Mouse (Mus musculus) liver, adult (tissue): ENCODE results near the gene S100a10.

ENCODE experiments used
- GATA4 ChIP-seq: IDR thresholded peaks from 2 replicates; pipeline ENCODE4 v1.6.1; 2014; ENCODE audit warnings: mild to moderate bottlenecking, low read length; ENCODE audit not compliant: insufficient replicate concordance

Gene S100a10

DNA sequence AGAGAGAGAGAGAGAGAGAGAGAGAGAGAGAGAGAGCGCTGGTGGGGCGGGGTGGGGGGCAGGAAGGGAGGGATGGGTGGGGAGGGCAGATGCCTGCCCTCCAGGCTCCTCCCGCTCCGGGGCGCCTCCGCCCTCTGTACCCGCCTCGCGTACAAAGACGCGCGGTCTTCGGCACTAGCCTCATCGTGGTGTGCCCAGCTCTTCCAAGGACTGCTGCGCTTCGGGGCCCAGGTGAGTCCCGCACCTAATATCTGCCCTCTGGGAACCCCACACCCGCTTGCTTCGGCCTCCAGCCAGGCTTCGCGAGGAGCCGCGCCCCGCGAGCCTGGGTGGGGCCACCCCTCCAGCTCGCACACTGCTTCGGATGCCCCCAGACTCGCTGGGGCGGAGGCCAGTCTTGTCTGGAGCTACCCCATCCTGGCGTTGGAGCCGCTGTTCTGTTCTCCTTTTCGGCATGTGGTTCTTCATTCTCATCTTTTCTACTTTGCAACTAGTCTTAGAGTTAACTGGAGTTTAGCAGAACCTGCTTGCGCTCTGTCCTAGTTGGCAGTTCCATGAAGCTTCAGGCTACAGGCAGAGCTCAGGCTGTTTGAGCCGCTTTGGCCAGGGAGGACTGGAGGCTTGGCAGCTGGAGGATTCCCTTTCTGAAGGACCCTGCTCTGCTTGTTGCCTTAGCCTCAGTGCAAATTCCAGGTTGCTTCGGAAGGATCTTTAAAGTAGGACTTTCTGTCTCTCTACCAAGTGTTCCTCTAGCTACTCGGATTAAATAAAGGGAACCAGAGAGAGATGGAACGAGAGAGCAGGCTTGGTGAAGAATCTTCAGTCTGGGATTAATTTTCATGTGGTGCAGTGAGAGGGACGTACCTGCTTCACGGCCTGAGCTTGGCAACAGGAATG lies at the start of gene S100a10:
TSS of gene S100a10 (plus strand) at position 100 of the 897 bp plus-strand sequence.
- TF ChIP-seq GATA4 = peak; percentile 10; the same call in 1 of the 2 replicates

DNA sequence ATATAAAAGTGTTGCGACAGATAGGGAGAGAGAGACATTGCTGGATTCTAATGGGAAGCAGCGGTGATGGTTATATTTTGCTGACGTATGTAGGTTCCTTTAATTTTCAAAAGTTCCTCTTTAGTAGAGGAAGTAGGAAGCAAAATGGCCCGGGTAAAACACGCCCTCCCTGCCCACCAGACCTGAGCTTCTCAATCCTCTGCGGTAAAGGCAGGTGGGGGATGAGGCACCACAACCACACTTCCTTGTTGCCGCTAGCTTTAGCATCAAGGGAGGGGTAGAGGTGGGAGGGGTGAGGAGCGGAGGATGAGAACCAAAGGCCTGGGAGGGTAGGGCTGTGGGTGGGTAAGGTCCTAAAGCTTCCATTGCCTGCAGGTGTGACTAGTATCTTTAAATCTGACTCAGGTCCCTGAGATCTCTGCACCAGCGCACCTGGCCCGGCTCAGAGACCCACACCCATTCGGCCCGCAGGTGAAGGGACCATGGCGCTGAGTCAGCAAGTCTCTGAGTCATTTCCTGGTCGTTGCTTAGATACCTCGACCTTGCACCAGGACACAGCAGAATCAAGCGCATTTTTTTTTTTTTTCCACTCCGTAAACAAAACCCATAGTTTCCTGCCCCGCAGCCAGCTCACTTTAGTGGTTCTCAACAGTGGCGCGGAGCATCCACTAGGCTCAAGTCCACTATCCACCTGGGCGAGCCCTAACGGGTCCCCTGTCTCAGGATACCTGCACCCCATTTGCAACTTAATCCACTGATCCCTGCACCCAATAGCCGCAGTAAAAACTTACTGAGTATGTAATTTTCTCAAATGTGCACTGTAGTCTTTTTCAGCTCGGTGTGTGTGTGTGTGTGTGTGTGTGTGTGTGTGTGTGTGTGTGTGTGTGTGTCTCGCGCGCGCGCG lies 48.7 kb upstream of the S100a10 start:
- no peak for TF ChIP-seq GATA4

DNA sequence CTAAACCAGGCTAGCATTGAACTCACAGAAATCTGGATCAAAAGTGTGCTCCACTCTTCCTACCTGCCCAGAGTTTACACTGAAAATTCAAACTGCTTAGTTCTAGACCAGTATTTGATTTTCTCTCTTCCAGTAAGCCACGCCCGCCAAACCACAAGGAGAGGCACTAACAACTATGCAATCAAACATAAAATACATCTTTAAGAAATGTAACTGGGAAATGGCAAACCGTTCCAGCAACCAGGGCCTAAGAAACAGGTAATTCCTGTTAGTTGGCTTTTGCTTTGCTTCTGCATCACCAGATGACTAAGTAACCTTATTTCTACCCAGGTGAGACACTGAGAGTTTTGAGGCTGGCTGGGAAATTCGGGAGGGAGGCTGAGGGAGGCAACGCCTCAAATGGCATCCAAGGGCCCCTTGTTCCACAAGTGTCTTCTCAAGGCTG lies 48.0 kb upstream of the S100a10 start:
- TF ChIP-seq GATA4 = no peak

DNA sequence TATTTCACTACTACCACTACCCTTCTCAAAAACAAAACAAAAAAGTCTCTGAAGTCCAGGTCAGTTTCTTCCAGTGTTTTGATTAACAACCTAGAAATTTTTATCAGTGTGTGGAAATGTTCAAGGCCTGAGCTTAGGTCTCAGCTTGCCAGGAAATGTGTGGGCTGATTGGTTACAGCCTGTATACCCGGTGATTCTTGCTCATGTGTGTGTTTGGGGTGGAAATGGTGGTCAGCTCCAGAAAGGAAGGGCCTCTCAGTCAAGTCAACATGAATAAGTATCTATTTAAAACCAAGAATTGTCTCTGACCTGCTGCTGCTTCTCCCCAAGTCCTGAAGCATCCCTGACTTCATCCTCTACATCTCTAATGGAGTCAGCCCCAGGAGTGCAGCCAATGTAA lies 45.6 kb upstream of the S100a10 start:
- no peak for TF ChIP-seq GATA4

DNA sequence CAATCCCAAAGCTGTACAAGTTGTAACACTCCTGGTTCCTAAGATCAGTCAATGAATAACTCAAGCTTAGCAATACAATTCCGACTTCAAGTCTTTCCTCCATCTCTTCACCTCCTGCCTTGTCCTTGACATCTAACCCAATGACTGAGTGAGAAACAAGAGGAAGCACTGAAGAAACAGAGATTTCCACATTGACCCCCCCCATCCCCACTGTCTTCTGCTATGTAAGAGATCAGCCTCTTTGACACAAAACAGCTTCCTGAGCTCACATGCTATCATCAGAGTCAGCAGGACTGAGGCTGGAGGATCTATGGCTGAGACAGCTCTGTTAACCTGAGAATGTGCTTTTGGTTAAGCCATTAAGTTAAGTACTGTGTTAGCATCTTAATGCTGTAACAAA lies 43.8 kb upstream of the S100a10 start:
- no peak for TF ChIP-seq GATA4

DNA sequence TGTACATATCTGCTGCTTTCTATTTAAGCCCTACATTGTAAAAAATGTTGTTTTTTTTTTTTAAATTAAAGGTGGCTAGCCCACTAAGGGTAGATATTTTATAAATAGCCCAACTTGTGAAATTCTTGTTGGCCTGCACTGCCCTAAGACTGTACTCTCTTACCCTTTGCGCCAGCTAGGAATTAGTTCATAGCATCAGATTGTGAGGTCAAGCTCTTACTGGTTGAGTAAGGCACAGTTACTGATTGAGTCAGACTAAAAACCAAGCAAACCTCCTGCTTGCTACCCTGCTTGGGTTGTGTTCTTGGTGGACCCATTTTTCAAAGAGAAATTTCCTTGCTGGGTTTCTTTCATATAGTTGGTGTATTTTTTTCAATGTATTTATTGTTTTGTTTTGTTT lies 43.1 kb upstream of the S100a10 start:
- no peak for TF ChIP-seq GATA4

DNA sequence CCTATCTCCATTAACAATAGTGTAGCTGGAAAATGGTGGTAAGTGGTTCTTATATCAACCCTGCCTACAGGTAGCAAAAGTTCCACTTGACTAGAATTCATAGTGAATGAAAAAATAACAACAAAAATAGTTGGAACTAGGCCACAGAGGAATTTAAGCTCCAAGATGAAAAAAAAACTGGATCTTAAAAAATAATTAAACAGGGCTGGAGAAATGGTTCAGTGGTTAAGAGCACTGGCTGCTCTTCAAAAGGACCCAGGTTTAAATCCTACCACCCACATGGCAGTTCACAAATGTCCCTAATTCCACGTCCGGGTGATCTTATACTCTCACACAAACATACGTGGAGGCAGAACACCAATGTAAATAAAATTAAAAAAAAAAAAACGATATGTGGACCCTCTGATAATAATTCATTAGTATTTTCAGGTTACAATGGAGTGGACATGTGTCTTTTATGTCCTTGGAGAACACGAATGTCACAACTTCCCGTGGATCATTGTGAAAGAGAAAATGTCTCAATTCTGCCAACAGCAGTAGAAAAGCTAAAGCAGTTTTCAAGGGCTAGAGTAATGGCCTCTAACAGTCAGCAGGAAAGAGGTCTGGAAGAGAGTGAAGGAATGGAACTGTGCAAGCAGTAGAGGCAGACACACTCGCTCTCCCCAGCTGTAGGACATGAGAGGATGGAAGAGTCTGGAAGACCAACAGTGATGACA lies 42.3 kb upstream of the S100a10 start:
- TF ChIP-seq GATA4 = no peak

DNA sequence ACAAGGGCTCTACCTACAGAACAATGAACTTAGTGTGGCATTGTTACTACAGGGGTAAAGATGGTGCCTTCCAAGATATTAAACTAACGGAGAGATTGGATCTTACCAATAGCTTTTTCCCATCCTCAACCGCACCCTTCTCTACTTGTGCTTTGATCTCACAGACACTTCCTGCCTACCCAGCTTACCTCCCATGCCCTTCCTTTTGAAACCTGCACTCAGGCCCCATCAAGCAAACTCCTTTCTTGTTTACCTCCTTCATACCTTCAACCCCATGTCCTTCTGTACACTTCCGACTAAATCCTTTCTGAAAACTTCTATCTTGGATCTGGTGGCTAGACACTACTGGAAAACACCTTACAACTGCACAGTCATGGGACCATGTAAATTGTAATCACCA lies 40.3 kb upstream of the S100a10 start:
- no peak for TF ChIP-seq GATA4

DNA sequence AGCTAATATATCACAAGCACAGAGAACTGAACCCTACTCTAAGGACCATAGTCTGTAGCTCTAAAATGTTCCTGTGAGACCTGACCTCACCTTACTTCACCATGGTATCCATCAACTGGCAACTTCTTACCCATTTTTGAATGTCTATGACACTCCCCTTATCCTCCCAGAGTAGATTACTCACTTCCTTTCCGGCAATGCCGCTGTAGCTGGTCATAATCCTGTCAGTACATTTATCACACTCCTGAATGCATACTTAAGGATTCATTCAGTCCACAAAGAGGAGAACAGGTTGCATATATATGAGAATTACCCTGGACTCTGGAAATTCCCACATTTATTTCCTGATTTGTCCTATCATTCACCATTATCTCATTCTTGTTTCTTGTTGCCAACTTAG lies 37.5 kb upstream of the S100a10 start:
- no peak for TF ChIP-seq GATA4

DNA sequence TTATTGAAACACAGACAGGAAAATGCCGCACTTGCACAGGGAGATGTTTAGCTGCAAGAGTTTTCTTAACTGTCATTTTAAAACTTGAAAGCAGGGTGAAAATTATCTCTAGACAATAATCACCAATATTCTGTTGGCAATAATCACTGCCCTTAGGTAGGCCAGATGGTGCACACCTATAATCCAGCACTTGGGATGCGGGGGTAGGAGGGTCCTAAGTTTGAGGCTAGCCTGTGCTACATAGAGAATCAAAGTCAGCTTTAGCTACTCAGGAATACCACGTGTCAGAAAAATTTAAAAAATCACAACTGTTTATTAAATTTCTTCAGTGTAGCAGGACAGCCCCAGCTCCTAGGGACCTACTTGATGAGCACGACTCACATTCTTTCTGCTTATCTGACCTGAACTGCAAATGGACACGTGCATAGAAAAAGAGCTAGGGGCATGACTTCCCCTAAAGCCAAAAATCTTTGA lies 35.0 kb upstream of the S100a10 start:
- TF ChIP-seq GATA4 = no peak

DNA sequence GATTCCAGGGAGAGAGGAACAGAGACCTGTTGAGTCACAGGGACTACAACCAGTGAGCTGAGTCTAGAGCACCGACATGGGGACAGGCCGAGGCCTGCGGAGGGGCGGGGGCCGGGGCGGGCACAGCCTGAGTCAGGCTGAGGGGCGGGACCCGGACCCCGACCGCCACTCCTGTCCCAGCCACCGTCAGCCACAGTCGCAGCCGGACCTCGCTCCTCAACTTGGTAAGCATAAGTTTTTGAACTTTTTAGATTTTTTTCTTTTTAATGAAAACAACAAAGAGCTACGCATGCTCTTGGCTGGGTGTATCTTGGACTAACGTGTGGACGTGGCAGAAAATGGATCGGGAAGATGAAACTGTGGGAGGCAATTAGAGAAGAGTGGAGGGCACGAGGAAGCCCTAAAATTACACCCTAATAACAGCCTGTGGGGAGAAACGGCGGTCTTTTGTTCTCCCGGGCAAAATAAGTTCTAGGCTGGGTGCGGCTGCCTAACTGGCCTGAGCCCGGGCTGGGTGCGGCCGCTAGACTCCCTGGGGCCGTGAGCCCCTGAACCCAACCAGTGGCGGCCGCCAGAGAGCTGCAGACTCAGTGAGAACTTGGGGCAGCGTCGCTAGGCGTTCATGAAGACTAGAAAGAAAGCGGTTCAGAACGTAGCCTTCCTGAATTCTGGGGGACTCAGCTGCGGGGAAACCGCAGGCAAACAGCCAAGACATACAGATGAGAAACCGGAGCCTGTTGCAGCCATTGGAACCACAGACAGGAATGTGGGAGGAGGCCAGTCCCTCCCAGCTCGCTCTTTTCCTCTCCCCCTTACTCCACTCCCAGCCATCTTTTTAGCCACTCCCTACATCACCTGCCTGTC lies 34.3 kb upstream of the S100a10 start, which contains the start of gene S100a11:
TSS of gene S100a11 (plus strand) at position 159 of the 864 bp plus-strand sequence.
- TF ChIP-seq GATA4 = no peak

DNA sequence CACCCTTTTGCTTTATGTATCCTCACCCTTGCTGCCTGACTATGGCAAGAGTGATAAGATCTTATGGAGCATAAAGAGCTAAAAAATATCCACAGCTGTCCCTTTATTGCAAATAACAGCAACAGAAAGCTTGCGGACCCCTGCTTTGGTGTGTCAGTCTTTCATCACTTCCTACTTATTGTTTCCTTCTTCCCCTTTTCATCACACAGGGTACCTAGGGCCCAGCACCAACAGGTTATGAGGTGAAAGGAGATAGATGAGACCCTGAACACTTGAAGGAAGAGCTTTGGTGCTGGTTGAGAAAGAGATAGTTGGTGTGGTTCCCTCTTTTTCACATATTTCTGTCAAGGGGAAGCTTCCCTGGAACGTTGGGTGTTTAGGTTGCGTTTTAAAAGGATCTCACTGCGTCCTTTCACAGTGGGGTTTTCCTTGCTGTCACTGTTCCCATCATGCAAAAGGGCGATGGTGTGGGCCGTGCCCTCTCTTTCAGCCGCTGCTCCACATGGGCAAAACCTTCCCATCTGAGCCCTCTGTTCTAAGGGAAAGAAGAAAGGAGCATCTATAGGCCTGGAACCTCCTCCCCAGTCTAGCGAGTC lies 33.3 kb upstream of the S100a10 start:
- no peak for TF ChIP-seq GATA4

DNA sequence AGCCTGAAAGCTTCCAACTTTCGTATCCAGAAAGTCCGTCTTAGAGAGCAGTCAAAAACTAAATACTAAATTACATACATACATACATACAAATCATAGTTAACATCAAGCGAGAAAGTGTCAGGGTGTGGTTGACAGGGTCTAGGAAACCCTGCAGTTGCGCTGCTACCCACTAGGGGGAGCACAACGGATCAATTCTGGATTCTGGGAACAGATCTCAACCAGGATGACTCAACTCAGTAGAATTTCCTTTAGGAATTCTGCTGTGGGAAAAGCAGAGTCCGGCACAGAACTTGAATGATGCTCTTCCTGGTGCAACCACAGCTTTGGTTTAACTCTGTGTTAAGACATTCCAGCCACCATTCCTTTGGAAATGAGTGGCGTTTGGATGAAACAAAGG lies 32.3 kb upstream of the S100a10 start:
- TF ChIP-seq GATA4 = no peak

DNA sequence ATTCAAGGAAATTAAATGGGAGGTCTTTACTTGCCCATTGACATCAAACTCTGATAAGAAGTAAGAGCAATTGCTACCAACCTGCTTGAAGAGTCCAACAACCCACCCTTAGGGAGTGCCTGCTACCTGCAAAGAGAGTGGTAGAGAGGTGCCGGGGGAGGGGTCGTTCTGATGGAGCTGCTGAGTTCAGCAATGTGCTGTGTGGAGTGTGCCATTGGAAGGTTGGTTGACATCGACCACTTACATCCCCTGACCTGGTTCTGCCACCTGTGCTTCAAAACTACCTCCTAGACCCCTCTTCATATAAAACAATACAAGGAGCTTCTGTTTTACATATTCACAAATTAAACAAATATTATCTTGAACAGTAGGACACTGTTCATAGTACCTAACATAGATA lies 27.6 kb upstream of the S100a10 start:
- TF ChIP-seq GATA4 = no peak

DNA sequence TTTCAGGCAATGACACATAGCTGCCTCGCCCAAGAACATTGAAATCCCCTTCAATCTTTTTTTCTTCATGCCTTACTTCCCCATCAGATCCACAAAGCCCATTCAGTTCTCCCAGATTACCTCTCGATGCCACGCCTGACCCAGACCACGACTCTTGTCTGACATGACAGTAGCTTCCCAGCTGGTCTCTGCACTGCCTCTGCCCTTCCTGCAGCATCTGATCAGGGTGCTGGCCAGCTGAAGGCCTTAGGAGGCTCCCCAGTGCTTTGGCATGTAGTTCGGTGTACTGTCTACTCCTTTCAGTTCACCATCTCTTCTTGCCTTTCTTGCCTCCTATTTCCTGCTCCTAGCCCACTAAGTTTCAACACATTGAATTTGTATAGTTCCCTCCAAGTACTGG lies 26.1 kb upstream of the S100a10 start:
- TF ChIP-seq GATA4 = no peak
